Mouse (Mus musculus) thymus, postnatal 4 days (tissue): ENCODE measurements around the gene L3mbtl3.

Source experiments
- DNase-seq: peaks from one replicate; pipeline ENCODE4 v3.0.0; 2021

L3mbtl3 gene

GRCm38 (mm10) chr10:26232071-26232653, 143.6 kb downstream of the L3mbtl3 start:
- DNase-seq: no peak

- DNase-seq: no peak
These were observed 146.3 kb downstream of the L3mbtl3 start, which contains the start of gene Samd3 for GRCm38 (mm10) chr10:26229488-26229887. Gene Samd3, plus strand, starts transcription at chr10:26229707.

- no peak for DNase-seq
These were observed 147.6 kb downstream of the L3mbtl3 start for GRCm38 (mm10) chr10:26228187-26228586.

GRCm38 (mm10) chr10:26226734-26227133, 149.0 kb downstream of the L3mbtl3 start:
- no peak for DNase-seq

DNA sequence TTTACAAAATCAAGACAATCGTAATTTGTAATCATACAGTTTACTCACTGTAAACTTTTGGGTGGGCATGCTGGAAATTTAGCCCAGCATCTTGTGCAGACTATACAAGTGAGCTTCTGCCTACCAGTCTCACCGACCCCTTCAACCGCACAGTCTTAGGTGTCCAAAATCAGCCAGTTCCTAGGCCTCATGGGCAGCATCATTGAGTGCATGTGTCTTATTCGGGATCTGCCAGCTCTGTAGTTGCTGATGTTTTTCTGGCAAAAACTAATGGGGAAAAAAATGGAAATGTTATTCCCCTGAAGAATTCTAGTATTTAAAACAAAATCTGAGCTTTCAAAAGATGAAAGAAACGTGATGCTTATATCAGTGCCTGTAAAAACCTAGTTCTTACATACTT, 149.5 kb downstream of the L3mbtl3 start:
- no peak for DNase-seq
